Mouse (Mus musculus) hindbrain, embryonic 14.5 days (tissue): Measurements from ENCODE around the gene Fn3k. TPM values are rescaled to one million over a fixed set of nuclear protein-coding genes. Genes with fewer than 3 reads are reported as not detected.

ENCODE experiments used
- ATAC-seq: fragments of 200-750 bp; cut with Nextera tagmentation; 2 replicates; pipeline ENCODE4 v1.8.0; 2017; ENCODE audit warnings: moderate number of reproducible peaks, mild to moderate bottlenecking, moderate TSS enrichment, moderate library complexity; ENCODE audit not compliant: low FRiP score
- DNase-seq: peaks from one replicate; pipeline ENCODE4 v3.0.0-alpha.2; 2015; ENCODE audit warnings: low spot score
- H3K27ac ChIP-seq: fragments of 300-500 bp; sonication (generic); 2 replicates; pipeline ENCODE4 v1.5.1; 2014; ENCODE audit warnings: mild to moderate bottlenecking, moderate library complexity
- H3K27me3 ChIP-seq: fragments of 300-500 bp; sonication (generic); 2 replicates; pipeline ENCODE4 v1.6.1; 2014; ENCODE audit warnings: mild to moderate bottlenecking, low read length, mixed read lengths; ENCODE audit not compliant: control insufficient read depth, insufficient read depth
- H3K36me3 ChIP-seq: fragments of 300-500 bp; sonication (generic); replicated peaks from 2 replicates; pipeline ENCODE4 v1.6.1; 2014; ENCODE audit not compliant: control insufficient read depth, insufficient read depth
- H3K4me1 ChIP-seq: fragments of 300-500 bp; sonication (generic); replicated peaks from 2 replicates; pipeline ENCODE4 v1.6.1; 2014; ENCODE audit warnings: antibody characterized with exemption, low read length, mixed read lengths; ENCODE audit not compliant: control insufficient read depth, insufficient read depth
- H3K4me2 ChIP-seq: fragments of 300-500 bp; sonication (generic); replicated peaks from 2 replicates; pipeline ENCODE4 v1.6.1; 2014; ENCODE audit warnings: mild to moderate bottlenecking, moderate library complexity
- H3K4me3 ChIP-seq: fragments of 300-500 bp; sonication (generic); replicated peaks from 2 replicates; pipeline ENCODE4 v1.5.1; 2014; ENCODE audit warnings: mild to moderate bottlenecking, low read length
- H3K9ac ChIP-seq: fragments of 300-500 bp; sonication (generic); 2 replicates; pipeline ENCODE4 v1.6.1; 2014
- H3K9me3 ChIP-seq: fragments of 300-500 bp; sonication (generic); 2 replicates; pipeline ENCODE4 v1.6.1; 2016; ENCODE audit warnings: low read length; ENCODE audit not compliant: control insufficient read depth
- WGBS: fragments of 180-500 bp; shearing (Covaris S2); extraction: QIAGEN DNeasy Blood & Tissue Kit; methylation state at CpG from one replicate; pipeline ENCODE4 v1.1.7; 2014; 5-methylcytosine and 5-hydroxymethylcytosine counted together
- polyA plus RNA-seq: library from polyadenylated mRNA; unstranded; fragments of >200 nt; fragmentation: Nextera tagmentation; extraction: Ambion mirVana; gene quantifications from 2 replicates; pipeline ENCODE4 v1.2.1, GENCODE M21; 2014

Gene Fn3k
- 4.8 and 5.5 TPM in 2 replicates for polyA plus RNA-seq

DNA sequence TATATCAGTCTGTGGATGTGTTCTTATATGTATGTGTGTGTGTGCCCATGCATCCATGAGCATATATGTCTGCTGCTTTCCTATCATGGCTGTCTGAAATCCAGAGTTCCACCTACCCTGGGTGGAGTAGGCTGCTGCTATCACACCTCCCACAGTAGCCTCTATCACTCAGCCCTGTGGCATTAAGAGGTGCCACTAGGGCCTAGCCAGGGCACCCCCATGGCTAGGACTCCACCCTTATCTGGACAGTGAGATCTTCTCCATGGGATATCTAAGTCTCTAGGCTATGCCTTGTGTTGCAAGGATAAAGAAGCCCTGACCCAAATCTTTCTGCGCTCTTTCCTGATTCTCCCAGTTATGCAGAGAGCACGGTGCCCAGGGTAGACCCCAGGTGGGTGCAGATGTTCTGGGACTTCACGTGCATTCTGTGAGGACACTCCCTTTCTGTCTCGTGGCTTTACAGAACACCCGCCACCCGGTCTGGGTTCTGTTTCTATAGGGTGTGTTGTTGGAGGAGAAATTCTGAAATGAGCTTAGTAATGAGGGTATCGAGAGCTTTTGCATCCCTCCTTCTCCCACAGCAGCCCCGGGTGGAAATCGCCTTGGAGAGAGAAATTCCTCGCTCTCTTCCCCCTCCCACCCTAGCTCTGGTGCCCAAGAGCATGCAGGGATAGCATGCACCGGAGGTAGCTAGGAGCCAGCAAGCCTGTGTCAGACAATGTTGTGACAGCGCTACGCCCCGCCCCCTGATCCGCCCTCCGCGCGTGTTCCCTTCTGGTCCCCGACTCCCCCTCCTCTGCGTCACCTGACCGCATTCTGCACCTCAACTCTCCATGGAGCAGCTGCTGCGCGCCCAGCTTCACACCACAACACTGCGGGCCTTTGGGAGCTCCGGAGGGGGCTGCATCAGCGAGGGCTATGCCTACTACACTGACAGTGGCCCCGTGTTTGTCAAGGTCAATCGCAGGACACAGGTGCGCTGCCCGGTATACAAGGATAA, at the start of gene Fn3k:
Fn3k (plus strand) TSS at position 758 of the 1,000 bp plus-strand sequence.
- peaks cover 11% of the 10 kb centered on the region for H3K36me3 ChIP-seq
- 5% methylated on average over 30 of the region's 30 CpGs for WGBS
- peak within 1 kb of the TSS; percentile 49 for H3K4me3 ChIP-seq
- peak; percentile 98 for ATAC-seq
- H3K27ac ChIP-seq: peak within 1 kb of the TSS; percentile 80
- peak within 1 kb of the TSS; percentile 88 for H3K4me2 ChIP-seq
- no peaks in the 10 kb centered on the region for H3K27me3 ChIP-seq
- no peaks in the 10 kb centered on the region for H3K9me3 ChIP-seq
- peak; percentile 85 for DNase-seq
- peak within 1 kb of the TSS; percentile 71 for H3K9ac ChIP-seq
- H3K4me1 ChIP-seq: peaks cover 13% of the 10 kb centered on the region

DNA sequence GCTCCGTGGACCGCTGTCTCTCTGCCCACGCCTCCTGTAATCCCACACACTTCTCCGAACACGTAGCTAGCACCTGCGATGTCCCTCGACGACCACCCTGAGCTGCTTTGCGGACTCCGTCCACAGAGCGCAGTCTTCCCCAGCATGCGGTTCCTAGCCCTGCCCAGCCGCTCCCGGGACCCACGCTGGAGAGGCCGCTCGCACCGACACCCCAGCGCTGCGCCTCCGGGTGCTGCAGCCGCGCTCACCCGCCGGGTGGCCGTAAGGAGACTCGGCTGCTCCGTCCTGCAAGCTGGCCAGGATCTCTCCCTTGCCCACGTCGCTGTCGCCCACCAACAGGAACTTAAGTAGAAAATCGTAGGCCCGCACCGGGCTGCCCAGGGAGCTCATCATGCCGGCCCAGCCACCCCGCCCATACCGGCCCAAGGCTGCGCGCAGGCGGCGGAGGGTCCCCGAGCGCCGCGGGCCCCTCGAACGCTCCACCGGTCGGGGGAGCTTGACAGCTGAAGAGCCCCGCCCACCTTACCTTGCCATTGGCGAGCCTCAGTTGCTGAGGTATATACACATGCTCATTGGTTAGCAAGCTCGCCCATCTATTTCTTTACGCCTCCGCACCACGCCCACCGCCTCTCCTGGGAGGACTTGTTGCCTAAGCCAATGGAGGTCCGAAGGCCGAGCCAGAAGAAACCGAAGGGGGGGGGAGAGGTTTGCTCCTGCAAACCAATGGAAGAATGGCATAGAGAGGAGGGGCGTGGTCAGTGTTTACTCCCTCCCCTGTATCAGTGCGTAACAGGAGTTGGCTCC, 46.8 kb upstream of the Fn3k start, which contains the start of gene Rab40b:
Rab40b (minus strand) TSS at position 502 of the 804 bp plus-strand sequence.
- Histone ChIP-seq H3K4me3 (peak within 1 kb of the TSS; percentile 57), H3K27me3 (no peaks in the 10 kb centered on the region), H3K9ac (peak within 1 kb of the TSS; percentile 63), H3K4me2 (peak within 1 kb of the TSS; percentile 69), H3K27ac (peak within 1 kb of the TSS; percentile 48; the same call in 1 of the 2 replicates), H3K4me1 (no peaks in the 10 kb centered on the region), H3K36me3 (no peaks in the 10 kb centered on the region), H3K9me3 (no peaks in the 10 kb centered on the region)
- DNase-seq (peak; percentile 92), ATAC-seq (peak; percentile 99)
- 1% methylated on average over 61 of the region's 61 CpGs for WGBS

DNA sequence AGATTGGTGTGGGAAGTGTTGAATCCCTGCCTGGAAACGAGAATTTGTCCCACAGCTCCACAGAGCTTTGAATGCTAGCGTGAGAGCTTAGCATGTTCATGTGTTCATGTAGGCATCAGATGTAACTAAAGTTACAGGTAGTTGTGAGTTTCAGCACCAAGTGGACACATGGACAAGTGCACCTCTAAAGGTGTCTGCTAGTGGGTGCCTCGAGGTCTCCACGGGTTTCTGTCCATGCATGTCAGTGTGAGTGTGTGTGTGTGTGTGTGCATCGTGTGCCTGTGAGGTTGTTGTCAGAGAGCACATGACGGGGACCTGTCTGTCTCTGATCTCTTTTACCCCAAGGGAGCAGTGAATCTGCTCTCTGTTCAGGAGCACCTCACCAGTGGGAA, 46.2 kb upstream of the Fn3k start:
- Histone ChIP-seq H3K9me3 (no peaks in the 10 kb centered on the region), H3K4me2 (peak overlapping the region; percentile 69), H3K27me3 (no peaks in the 10 kb centered on the region), H3K36me3 (no peaks in the 10 kb centered on the region), H3K4me3 (peak overlapping the region; percentile 57), H3K4me1 (no peaks in the 10 kb centered on the region), H3K27ac (no peak overlapping the region), H3K9ac (no peak overlapping the region)
- ATAC-seq (peak; percentile 39), DNase-seq (no peak)
- 11% methylated on average over 6 of the region's 6 CpGs for WGBS

DNA sequence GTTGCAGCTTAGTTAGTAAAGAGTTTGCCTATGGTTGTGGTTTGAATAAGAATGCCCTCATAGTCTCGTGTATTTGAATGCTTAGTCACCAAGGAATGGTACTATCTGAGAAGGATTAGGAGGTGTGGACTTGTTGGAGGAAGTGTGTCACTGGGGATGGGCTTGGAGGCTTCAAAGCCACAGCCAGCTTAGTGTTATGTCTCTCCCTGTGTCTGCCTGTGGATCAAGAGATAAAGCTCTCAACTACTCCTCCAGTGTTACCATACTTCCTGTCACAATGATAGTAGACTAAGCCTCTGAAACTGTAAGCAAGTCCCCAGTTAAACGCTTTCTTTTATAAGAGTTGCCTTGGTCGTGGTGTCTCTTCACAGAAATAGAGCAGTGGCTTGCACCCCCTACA, 43.9 kb upstream of the Fn3k start:
- WGBS: 70% methylated on average over 3 of the region's 3 CpGs
- Histone ChIP-seq H3K27me3 (no peaks in the 10 kb centered on the region), H3K27ac (no peak overlapping the region), H3K4me1 (no peaks in the 10 kb centered on the region), H3K9me3 (no peaks in the 10 kb centered on the region), H3K4me2 (no peak overlapping the region), H3K9ac (no peak overlapping the region), H3K36me3 (no peaks in the 10 kb centered on the region), H3K4me3 (no peak overlapping the region)
- ATAC-seq (no peak), DNase-seq (no peak)

DNA sequence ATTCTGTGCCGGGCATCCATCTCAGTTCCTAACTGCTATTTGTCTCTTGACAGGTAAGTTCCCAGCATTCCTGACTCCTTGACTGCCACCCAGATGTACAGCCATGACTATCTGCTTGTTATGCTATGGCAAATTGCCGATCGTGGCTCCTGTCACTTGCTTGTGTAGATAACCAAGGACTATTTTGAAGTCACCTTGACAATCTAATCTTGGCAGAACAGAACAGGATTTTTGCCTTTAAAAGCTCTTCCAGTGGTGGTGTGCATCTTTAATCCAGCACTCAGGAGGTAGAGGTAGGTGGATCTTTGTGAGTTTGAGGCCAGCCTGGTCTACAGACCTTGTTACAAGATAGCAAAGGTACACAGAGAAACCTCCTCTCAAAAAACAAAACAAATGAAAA, 42.3 kb upstream of the Fn3k start:
- WGBS: 94% methylated on average over 3 of the region's 3 CpGs
- no peak for ATAC-seq

DNA sequence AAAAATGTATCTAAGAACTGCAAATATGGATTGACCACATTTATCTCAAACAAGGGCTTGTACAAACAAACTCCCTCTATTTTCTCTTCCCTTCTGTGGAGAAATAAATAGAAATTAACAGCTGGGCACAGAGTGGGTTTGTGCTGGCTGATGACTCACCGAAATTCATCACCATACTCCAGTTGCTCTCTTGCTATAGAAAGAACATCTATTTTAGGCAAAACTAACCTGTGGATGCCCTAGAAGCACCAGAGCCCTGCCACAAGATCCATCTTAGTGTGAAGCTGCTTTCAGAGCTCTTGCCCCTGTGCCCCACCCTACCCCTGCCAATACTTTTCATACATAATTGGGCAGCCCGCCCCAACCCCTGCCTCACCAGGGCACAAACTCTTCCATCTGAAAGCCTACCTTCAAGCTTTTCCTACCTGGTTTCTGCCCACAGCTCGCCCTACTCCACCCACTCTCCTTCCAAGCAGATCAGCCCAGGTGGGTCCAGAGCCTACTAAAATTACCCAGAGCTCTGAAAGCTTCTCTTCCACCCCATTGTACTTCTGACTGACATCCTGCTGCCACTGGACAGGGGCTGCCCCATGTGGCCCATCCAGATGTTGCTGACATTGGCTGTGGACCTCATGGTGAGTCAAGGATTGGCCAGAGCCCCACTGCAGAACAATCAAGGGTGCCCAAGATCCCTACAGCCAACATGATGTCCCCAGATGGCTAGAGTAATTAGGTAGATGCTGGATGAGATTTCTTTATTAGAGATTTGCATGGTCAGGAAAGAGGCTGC, 27.2 kb upstream of the Fn3k start:
- DNase-seq (no peak), ATAC-seq (no peak)
- Histone ChIP-seq H3K27ac (no peak overlapping the region), H3K4me2 (no peak overlapping the region), H3K4me3 (no peak overlapping the region), H3K9me3 (no peaks in the 10 kb centered on the region), H3K4me1 (no peaks in the 10 kb centered on the region), H3K9ac (no peak overlapping the region), H3K27me3 (no peaks in the 10 kb centered on the region), H3K36me3 (no peaks in the 10 kb centered on the region)
- 74% methylated on average over 3 of the region's 3 CpGs for WGBS

More for the DNA sequence above, 42.3 kb upstream of the Fn3k start:
- H3K4me2 ChIP-seq: no peak overlapping the region
- no peak overlapping the region for H3K4me3 ChIP-seq
- H3K27ac ChIP-seq: no peak overlapping the region
- no peaks in the 10 kb centered on the region for H3K27me3 ChIP-seq
- no peak for DNase-seq
- no peak overlapping the region for H3K9ac ChIP-seq
- no peaks in the 10 kb centered on the region for H3K9me3 ChIP-seq
- H3K4me1 ChIP-seq: no peaks in the 10 kb centered on the region
- no peaks in the 10 kb centered on the region for H3K36me3 ChIP-seq

DNA sequence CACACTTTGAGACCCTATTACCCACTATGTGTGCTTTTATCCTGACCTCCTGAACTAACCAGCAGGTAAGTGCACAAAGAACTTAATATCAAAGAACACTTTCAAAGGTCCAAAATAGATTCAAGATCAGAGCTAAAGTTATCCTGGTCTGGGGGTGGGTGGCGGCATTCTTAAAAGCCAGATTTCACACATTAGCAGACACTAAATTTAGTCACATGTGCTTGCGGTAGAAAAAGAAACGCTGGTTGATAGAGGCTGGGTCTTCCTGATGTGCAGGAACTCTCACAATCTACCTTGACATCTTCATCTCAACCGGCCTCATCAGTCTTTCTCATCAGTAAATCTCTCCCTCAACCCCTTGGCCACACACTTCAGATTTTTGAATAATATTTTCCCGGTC, 20.0 kb upstream of the Fn3k start:
- Histone ChIP-seq H3K4me1 (no peaks in the 10 kb centered on the region), H3K36me3 (no peaks in the 10 kb centered on the region), H3K9me3 (no peaks in the 10 kb centered on the region), H3K4me2 (no peak overlapping the region), H3K4me3 (no peak overlapping the region), H3K27ac (no peak overlapping the region), H3K27me3 (no peaks in the 10 kb centered on the region), H3K9ac (no peak overlapping the region)
- DNase-seq (no peak), ATAC-seq (no peak)
- WGBS: 90% methylated on average over 5 of the region's 5 CpGs

DNA sequence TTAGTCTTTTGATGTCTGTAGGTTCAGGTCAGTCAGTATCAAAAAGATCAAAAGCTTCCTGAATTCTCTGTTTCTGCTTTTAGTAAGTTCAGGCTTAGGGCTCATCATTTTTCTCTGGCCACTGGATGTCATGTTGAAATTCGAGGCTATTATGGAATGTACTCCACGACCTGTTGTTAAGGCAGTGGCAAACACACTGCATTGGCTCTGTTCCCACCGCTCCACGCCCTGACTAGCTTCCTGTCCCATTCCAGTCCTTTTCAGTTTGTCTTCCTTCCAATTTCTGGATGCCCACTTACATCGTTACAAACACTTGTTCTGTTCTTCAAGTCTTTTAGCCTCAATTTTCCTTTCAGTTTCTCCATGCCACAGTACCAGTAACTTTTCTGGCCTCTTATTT, 19.4 kb upstream of the Fn3k start:
- Histone ChIP-seq H3K27me3 (no peaks in the 10 kb centered on the region), H3K9ac (no peak overlapping the region), H3K36me3 (no peaks in the 10 kb centered on the region), H3K4me3 (no peak overlapping the region), H3K4me1 (no peaks in the 10 kb centered on the region), H3K9me3 (no peaks in the 10 kb centered on the region), H3K27ac (no peak overlapping the region), H3K4me2 (no peak overlapping the region)
- DNase-seq (no peak), ATAC-seq (no peak)
- 79% methylated on average over 5 of the region's 5 CpGs for WGBS
